Mouse (Mus musculus): ENCODE results near the gene Cdc42bpa.

The Cdc42bpa gene

DNA sequence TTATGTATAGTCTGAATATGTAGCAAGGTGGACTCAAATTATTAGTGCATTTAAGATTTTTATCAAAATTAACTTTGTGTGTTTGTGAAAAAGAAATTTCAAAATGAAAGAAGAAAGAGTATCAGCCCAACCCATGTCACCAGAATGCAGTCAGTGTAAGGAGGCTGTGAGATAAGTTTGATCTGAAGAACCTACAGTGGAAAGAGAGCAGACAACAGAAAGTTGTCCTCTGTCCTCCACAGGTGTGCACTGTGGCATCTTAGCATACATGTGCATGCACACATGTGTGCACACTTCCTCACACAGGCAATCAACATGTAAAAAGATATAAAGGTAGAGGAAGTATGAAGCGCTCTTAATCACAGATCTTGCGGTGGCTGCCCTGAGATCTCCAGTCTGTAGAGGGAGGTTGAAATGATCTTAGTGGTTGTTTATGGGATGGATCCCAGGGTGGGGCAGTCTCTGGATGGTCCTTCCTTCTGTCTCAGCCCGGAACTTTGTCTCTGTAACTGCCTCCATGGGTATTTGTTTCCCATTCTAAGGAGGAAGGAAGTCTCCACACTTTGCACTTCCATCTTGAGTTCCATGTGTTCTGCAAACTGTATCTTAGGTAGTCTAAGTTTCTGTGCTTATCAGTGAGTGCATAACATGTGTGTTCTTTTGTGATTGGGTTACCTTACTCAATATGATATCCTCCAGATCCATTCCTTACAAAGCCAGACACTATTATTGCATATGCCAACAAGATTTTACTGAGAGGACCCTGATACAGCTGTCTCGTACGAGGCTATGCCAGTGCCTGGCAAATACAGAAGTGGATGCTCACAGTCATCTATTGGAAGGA, 71.7 kb downstream of the Cdc42bpa start:
- in situ Hi-C loops (cut with MboI, MseI): no loop called here

DNA sequence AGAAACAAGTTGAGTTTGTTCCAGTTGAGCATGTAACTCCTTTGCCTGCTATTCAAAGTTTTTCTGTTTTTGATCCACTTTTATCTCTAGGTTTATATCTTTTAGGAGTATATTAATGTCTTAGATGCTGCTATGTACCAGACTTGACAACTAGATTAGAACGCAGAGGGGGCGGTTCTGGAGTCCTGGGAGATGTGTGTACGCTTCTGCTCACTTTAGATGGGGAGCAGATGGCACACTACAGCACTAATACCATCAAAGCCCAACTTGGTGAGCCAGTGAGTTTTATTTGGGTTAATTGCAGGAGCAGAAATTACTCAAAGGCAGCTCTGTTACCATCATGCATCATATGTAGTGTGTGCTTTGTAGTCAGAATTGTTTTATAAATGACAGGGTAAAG, 77.2 kb downstream of the Cdc42bpa start:
- in situ Hi-C loops (cut with MboI, MseI): no loop called here

DNA sequence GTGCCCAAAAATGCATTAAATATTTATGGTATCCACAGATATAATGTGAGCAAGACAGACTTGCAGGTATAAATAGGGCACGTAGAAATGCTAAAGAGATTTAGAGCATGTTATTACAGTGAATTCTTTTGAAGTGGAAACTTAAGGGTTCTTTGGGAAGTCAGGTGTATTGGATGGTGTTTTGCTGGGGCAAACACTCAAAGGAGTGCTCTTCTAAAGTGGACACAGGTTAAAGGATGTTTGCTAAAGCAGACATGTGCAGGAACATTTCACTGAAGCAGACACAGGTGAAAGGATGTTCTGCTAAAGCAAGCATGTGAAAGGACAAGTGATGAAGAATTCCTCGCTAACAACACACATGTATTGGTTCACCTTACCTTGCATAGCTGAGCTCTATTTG, 83.9 kb downstream of the Cdc42bpa start:
- in situ Hi-C loops (cut with MboI, MseI): no loop called here

GRCm38 (mm10) chr1:180045172-180045571, 84.9 kb downstream of the Cdc42bpa start:
- in situ Hi-C loops (cut with MboI, MseI): no loop called here

- in situ Hi-C loops (cut with MboI, MseI): no loop called here
These were observed 128.9 kb downstream of the Cdc42bpa start for GRCm38 (mm10) chr1:180089176-180089575.

GRCm38 (mm10) chr1:180098426-180098825, 138.2 kb downstream of the Cdc42bpa start:
- in situ Hi-C loops (cut with MboI, MseI): no loop called here

GRCm38 (mm10) chr1:180104567-180104966, 144.3 kb downstream of the Cdc42bpa start:
- in situ Hi-C loops (cut with MboI, MseI): loop anchor here in 1 of 2 experiments (5.0 kb wide), 1 partner anchor 242 kb away; no protein-coding TSS in a partner anchor

- in situ Hi-C loops (cut with MboI, MseI): no loop called here
These were observed 148.8 kb downstream of the Cdc42bpa start for GRCm38 (mm10) chr1:180109050-180109449.

- in situ Hi-C loops (cut with MboI, MseI): no loop called here
These were observed 156.3 kb downstream of the Cdc42bpa start for GRCm38 (mm10) chr1:180116525-180116924.

DNA sequence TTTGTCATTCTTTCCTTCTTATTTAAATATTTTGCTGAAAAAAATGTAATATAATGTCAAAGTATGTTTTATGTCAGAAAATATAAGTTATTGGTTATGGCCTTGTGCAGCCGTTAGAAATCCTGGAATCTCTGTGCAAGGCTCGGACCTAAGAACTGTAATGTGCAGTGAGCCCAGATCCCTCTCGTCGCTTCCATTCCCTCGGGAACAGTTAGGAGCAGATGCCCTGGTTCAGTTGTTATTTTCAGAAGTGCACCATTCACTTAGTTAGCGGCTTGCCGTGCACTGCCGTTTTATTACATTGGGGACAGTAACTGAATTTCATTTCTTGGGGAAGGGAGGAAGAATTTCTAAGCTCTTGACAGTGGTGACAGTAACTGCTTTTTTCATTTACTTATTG, 158.0 kb downstream of the Cdc42bpa start:
- in situ Hi-C loops (cut with MboI, MseI): no loop called here

DNA sequence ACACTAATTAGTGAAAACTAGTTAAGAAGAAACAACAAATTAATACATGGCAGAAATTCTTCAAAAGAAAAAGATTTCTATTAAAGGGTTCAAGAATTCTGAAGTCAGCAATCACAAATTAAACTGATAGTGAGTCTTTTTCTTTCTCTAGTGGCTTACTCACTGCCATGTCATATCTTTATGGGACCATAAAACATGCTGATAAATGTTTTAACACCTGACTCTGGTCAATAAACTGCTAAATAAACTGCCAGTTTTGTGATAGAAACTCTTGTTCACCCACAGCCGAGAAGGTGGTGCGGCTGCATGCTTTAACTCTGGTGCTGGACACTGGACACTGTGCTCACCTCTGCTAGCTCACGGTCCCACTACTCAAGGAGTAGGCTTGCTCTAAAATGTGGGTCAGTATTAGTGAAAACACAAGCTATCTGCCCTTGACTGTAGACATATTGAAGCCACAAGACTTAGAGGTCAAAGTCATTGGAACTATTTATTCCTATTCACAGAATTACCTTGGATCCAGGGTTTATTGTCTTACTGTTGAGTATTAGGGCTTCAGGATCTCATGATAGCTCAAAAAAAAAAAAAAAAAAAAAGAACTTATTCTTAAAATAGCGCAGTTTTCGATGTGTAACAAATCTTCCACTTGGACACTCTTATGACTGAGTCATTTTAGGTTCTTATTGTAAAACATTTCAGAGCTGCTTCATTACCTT, 168.0 kb downstream of the Cdc42bpa start:
- in situ Hi-C loops (cut with MboI, MseI): no loop called here

DNA sequence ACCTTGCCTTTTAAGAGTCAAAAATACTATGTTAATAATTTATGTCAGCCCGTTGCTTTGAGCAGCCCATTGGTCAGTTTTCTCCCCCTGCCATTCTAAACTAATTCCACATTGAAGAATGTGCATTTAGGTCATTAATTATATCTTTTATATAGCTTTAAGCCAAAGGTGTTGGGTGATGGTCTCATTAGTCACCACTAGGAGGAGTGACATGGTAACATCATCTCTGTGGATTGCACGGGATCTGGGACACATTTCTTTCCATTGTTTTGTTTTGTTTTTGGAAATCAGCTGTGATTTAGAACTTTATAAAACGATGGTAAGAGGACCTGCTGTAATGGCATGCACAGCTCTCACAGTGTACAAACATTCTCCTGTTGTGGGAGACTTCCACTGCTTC, 171.1 kb downstream of the Cdc42bpa start:
- in situ Hi-C loops (cut with MboI, MseI): no loop called here

DNA sequence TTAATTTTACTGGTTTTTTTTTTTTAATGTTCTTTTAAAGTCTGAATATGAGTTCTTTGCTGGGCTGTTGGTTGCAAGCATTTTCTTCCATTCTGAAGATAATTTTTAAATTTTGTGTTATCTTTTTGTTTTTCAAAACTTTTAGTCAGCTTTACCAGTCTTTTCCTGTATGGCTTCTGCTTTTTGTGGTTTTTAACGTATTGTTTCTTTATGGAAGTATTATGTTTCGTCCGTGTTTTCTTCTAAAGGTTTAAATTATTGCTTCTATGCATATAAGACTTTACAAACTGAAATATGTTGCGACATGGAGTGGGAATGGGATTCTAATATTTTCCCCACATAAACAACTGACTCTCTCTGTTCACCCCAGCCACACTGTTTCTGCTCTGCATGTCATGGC, 171.9 kb downstream of the Cdc42bpa start:
- in situ Hi-C loops (cut with MboI, MseI): no loop called here

DNA sequence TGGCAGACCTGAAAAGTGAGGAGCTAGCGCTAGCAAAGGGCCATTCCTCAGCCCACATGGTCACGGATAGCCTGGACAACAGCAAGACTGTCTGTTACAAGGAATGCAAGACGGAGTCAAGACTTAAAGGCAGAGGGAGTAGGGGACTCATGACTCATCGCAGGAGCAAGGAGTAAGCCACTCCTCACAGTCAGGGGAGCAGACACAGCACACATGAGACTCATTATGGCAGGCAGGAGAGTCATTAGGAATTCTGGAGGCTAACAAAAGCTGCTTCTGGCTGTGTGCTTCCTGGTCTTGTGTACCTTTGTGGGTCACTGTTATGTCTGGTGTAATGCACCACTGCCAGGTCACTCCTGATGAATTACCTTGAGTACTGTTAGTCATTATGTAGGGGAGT, 178.9 kb downstream of the Cdc42bpa start:
- in situ Hi-C loops (cut with MboI, MseI): no loop called here

GRCm38 (mm10) chr1:180140970-180141369, 180.7 kb downstream of the Cdc42bpa start:
- in situ Hi-C loops (cut with MboI, MseI): no loop called here

- in situ Hi-C loops (cut with MboI, MseI): no loop called here
These were observed 187.8 kb downstream of the Cdc42bpa start for GRCm38 (mm10) chr1:180148036-180148435.

GRCm38 (mm10) chr1:180148563-180148962, 188.3 kb downstream of the Cdc42bpa start:
- in situ Hi-C loops (cut with MboI, MseI): no loop called here

- in situ Hi-C loops (cut with MboI, MseI): loop anchor here in 1 of 2 experiments (10.0 kb wide), 1 partner anchor 1956 kb away; no protein-coding TSS in a partner anchor
These were observed 190.9 kb downstream of the Cdc42bpa start for GRCm38 (mm10) chr1:180151191-180151590.

DNA sequence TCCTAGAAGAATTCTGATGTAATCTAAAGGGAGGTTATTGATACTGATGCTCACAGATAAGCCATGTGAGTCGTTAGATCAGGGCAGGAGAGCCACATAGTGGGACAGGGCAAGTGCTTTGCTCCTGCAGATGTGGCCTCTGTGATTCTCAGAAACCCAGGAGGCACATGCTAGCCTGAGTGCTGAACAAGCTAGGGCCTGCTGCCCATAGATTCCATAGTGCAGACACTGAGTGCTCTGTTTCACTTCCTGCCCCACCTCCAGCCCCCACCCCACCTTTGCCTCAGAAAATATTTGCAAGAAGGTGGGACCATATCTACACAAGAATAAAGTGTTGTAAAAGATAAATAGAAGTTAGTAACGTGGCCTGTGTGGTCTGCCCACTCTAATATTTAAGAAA, 198.4 kb downstream of the Cdc42bpa start:
- in situ Hi-C loops (cut with MboI, MseI): loop anchor here in 1 of 2 experiments (10.0 kb wide), 1 partner anchor 1964 kb away; no protein-coding TSS in a partner anchor

DNA sequence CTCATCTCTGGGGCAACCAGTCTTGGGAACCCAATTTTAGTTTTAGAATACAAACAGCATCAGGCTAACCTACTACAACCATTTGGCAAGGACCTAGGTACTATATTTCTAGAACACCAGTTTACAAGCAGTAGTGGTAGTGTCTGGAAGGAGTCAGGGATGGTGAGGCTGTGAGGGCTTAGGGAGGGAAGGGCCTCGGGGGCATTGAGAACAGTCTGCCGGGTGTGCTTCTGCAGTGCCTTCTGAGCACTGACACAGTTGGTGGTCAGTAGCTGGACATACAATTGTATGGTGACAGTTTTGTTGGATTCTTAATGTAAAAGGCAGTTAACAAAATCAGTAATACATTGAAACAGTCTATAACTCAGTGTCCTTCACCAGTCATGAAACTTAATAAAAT, 200.3 kb downstream of the Cdc42bpa start:
- in situ Hi-C loops (cut with MboI, MseI): no loop called here

GRCm38 (mm10) chr1:180161160-180161559, 200.9 kb downstream of the Cdc42bpa start:
- in situ Hi-C loops (cut with MboI, MseI): no loop called here

GRCm38 (mm10) chr1:180161566-180162355, 201.5 kb downstream of the Cdc42bpa start:
- in situ Hi-C loops (cut with MboI, MseI): no loop called here
